Mouse (Mus musculus): ENCODE results near the gene Cactin.

Gene Cactin

GRCm38 (mm10) chr10:81366477-81367206 lies 45.7 kb downstream of the Cactin start:
- DNase-seq, result no peak

DNA sequence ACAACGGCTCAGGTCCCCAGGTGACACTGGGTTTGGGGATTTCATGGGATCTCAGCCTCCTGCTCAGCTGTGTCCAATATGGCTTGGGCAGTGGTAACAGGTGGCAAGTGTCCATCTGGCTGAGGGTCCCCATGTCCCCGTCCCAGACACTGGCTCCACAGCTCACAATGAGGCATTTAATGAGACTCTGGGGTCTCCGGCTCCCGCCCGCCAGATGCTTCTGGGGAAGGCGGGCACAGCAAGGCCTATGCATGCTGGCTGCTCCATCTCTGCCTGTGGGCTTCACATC lies 46.2 kb downstream of the Cactin start:
- DNase-seq, result no peak

DNA sequence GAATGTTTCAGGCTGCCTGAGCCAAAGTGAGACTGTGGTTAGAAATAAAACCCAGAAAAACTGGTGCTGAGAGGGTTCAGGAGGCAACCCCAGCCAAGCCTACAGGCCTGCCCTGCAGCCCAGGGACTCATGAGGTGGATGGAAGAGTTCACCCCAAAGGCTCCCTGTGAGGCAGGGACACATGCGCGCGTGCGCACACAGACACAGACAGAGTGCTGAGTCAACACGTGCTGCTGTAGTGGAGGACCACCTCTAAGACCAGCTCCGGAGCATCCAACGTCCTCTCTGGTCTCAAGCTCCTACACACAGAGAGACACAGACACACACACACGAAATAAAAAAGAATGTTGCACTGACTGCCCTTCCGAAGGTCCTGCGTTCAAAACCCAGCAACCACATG lies 54.4 kb downstream of the Cactin start:
- no peak for DNase-seq

All from heart, adult 11 months (tissue).